Mouse (Mus musculus) hindbrain, embryonic 12.5 days (tissue): Measurements from ENCODE around the gene Gm14214. TPM values are rescaled to one million over a fixed set of nuclear protein-coding genes. Genes with fewer than 3 reads are reported as not detected.
A peak's percentile ranks its signal among the peaks of the same experiment; 100 is the strongest.

Source experiments
- ATAC-seq: fragments of 200-750 bp; cut with Nextera tagmentation; 2 replicates; pipeline ENCODE4 v1.8.0; 2017; ENCODE audit warnings: moderate TSS enrichment; ENCODE audit not compliant: low FRiP score
- H3K27ac ChIP-seq: fragments of 300-500 bp; sonication (generic); 2 replicates; pipeline ENCODE4 v1.5.1; 2016; ENCODE audit warnings: mild to moderate bottlenecking
- H3K27me3 ChIP-seq: fragments of 300-500 bp; sonication (generic); 2 replicates; pipeline ENCODE4 v1.6.1; 2016; ENCODE audit warnings: mild to moderate bottlenecking
- H3K36me3 ChIP-seq: fragments of 300-500 bp; sonication (generic); 2 replicates; pipeline ENCODE4 v1.6.1; 2016; ENCODE audit warnings: mild to moderate bottlenecking
- H3K4me1 ChIP-seq: fragments of 300-500 bp; sonication (generic); 2 replicates; pipeline ENCODE4 v1.6.1; 2016
- H3K4me2 ChIP-seq: fragments of 300-500 bp; sonication (generic); replicated peaks from 2 replicates; pipeline ENCODE4 v1.6.1; 2016; ENCODE audit warnings: mild to moderate bottlenecking
- H3K4me3 ChIP-seq: fragments of 300-500 bp; sonication (generic); 2 replicates; pipeline ENCODE4 v1.5.1; 2016; ENCODE audit warnings: mild to moderate bottlenecking
- H3K9ac ChIP-seq: fragments of 300-500 bp; sonication (generic); 2 replicates; pipeline ENCODE4 v1.6.1; 2016; ENCODE audit warnings: mild to moderate bottlenecking, moderate library complexity
- H3K9me3 ChIP-seq: fragments of 300-500 bp; sonication (generic); replicated peaks from 2 replicates; pipeline ENCODE4 v1.6.1; 2016; ENCODE audit warnings: mild to moderate bottlenecking
- WGBS: fragments of 180-500 bp; shearing (Covaris S2); methylation state at CpG from one replicate; pipeline ENCODE4 v1.1.7; 2016; 5-methylcytosine and 5-hydroxymethylcytosine counted together
- polyA plus RNA-seq: library from polyadenylated mRNA; unstranded; fragments of >200 nt; fragmentation: Nextera tagmentation; extraction: Ambion mirVana; gene quantifications from 2 replicates; pipeline ENCODE4 v1.2.1, GENCODE M21; 2016

The Gm14214 gene
- 0.36 TPM in 1 of 2 replicates, not detected in the other for polyA plus RNA-seq

DNA sequence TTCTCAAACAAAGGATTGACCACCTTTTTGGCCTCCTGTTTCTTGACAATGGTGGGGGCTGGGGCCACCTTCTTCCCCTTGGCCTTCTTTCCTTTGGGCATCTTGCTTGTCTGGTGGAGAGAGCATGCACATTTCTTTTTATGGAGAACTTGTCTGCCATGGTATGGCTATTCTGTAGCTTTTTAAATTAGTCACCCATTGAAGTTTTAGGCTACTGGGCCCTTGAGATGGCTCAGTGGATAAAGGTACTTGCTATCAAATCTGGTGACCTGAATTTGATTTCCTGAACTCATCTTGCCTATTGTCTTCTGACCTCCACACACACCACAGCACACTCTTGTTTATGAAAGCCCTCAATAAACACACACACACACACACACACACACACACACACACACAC is at the start of gene Gm14214:
Gene Gm14214 (minus strand): TSS at position 101 of the 400 bp plus-strand sequence.
- Histone ChIP-seq H3K4me2 (no peak within 1 kb of the TSS), H3K27me3 (no peaks in the 10 kb centered on the region), H3K9ac (no peak within 1 kb of the TSS), H3K27ac (no peak within 1 kb of the TSS), H3K4me1 (0 out of 2 replicates have a peak, but pooled peaks cover 2% of the 10 kb centered on the region), H3K9me3 (no peaks in the 10 kb centered on the region), H3K36me3 (no peaks in the 10 kb centered on the region), H3K4me3 (no peak within 1 kb of the TSS)
- ATAC-seq: no peak

GRCm38 (mm10) chr2:154818599-154818998 is 48.8 kb upstream of the Gm14214 start:
- Histone ChIP-seq H3K4me3 (no peak overlapping the region), H3K4me2 (no peak overlapping the region), H3K9me3 (no peaks in the 10 kb centered on the region), H3K4me1 (peaks cover 13% of the 10 kb centered on the region), H3K9ac (no peak overlapping the region), H3K36me3 (no peaks in the 10 kb centered on the region), H3K27ac (no peak overlapping the region), H3K27me3 (no peaks in the 10 kb centered on the region)
- ATAC-seq: no peak
- 71% methylated on average over 1 of the region's 1 CpGs for WGBS

GRCm38 (mm10) chr2:154817788-154818187 is 48.0 kb upstream of the Gm14214 start:
- Histone ChIP-seq H3K36me3 (no peaks in the 10 kb centered on the region), H3K9me3 (no peaks in the 10 kb centered on the region), H3K4me1 (peaks cover 13% of the 10 kb centered on the region), H3K27ac (peak overlapping the region; percentile 7; the same call in 1 of the 2 replicates), H3K4me3 (no peak overlapping the region), H3K4me2 (no peak overlapping the region), H3K9ac (no peak overlapping the region), H3K27me3 (no peaks in the 10 kb centered on the region)
- ATAC-seq: no peak
- WGBS: 65% methylated on average over 1 of the region's 1 CpGs

DNA sequence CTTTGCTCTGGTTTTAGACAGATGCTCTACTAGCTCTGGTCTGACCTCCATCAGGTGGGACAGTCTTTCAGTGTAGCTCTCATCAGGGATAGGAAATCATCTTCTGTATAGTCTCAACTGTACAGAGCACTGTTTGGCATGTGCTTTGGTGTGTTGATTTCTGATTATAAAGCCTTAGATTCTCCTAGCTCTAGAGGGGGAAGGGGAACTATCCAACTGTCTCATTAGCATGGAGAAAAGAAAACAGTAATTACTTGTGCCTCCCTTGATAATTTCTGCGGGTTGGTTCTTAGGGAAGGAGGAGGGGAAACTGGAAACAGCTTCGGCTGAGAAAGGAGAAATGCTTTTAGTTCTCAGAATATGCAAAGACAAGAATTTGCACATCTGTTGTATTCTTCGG is 47.3 kb upstream of the Gm14214 start:
- Histone ChIP-seq H3K9me3 (no peaks in the 10 kb centered on the region), H3K27ac (peak overlapping the region; percentile 14; the same call in 1 of the 2 replicates), H3K9ac (no peak overlapping the region), H3K27me3 (no peaks in the 10 kb centered on the region), H3K36me3 (no peaks in the 10 kb centered on the region), H3K4me2 (no peak overlapping the region), H3K4me1 (peaks cover 13% of the 10 kb centered on the region), H3K4me3 (no peak overlapping the region)
- ATAC-seq: no peak
- WGBS: 52% methylated on average over 3 of the region's 3 CpGs

DNA sequence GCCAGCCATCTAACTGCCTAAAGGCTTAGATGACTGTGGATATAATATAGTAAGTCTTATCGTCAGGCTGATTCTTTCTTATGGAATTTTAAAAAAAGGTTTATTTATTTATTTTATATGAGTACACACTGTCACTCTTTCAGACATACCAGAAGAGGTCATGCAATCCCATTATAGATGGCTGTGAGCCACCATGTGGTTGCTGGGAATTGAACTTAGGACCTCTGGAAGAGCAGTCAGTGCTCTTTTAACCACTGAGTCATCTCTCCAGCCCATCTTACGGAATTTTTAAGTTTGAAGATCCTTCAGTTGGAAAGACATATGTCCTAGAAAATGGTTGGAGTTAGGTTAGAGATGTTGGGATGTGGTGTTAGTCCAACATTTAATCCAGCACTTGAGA is 43.6 kb upstream of the Gm14214 start:
- 86% methylated on average over 2 of the region's 2 CpGs for WGBS
- H3K27me3 ChIP-seq: no peaks in the 10 kb centered on the region
- no peak overlapping the region for H3K9ac ChIP-seq
- H3K27ac ChIP-seq: no peak overlapping the region
- no peaks in the 10 kb centered on the region for H3K36me3 ChIP-seq
- no peak overlapping the region for H3K4me3 ChIP-seq
- peaks cover 13% of the 10 kb centered on the region for H3K4me1 ChIP-seq
- no peaks in the 10 kb centered on the region for H3K9me3 ChIP-seq
- H3K4me2 ChIP-seq: no peak overlapping the region
- ATAC-seq: no peak

- Histone ChIP-seq H3K4me3 (no peak overlapping the region), H3K27me3 (no peaks in the 10 kb centered on the region), H3K9me3 (no peaks in the 10 kb centered on the region), H3K36me3 (no peaks in the 10 kb centered on the region), H3K4me2 (no peak overlapping the region), H3K27ac (no peak overlapping the region), H3K4me1 (no peaks in the 10 kb centered on the region), H3K9ac (no peak overlapping the region)
- 62% methylated on average over 1 of the region's 1 CpGs for WGBS
- no peak for ATAC-seq
Measured at GRCm38 (mm10) chr2:154810821-154811220, 41.0 kb upstream of the Gm14214 start.

DNA sequence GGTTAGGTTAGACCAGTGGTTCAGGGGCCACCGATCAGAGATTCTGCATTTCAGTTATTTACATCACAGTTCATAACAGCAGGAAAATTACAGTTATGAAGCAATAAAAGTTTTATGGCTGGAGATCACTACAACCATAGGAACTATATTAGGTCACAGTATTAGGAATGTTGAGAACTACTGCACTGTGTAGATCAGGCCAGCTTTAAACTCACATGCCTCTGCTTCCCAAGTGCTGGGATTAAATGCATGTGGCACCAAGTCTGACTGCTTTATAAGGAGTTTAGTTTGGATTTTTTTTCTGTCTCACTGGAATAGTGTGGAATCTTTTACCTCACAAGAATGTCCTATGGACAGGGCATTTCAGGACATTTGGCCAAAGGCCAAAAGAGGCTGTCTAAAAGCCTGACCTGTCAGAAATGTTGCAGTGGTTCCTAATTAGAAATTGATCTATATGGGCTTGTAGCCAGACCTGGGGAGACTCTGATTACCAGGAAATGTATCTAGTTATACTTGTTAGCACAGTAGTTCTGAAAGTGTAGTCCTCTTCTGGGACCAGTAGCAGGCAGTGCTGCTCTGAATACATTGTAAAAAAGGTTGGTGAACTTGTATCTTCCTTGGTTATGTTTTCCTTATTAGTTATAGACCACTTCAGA is 39.4 kb upstream of the Gm14214 start:
- no peak for ATAC-seq
- Histone ChIP-seq H3K27ac (no peak overlapping the region), H3K4me2 (no peak overlapping the region), H3K4me3 (no peak overlapping the region), H3K4me1 (no peaks in the 10 kb centered on the region; the same call in 1 of the 2 replicates), H3K27me3 (no peaks in the 10 kb centered on the region), H3K9ac (no peak overlapping the region), H3K36me3 (no peaks in the 10 kb centered on the region), H3K9me3 (no peaks in the 10 kb centered on the region)
- WGBS: 92% methylated on average over 1 of the region's 1 CpGs

- H3K9me3 ChIP-seq: no peaks in the 10 kb centered on the region
- no peak overlapping the region for H3K27ac ChIP-seq
- no peaks in the 10 kb centered on the region for H3K36me3 ChIP-seq
- H3K27me3 ChIP-seq: no peaks in the 10 kb centered on the region
- ATAC-seq: no peak
- WGBS: 74% methylated on average over 1 of the region's 1 CpGs
- H3K4me1 ChIP-seq: no peaks in the 10 kb centered on the region; the same call in 1 of the 2 replicates
- no peak overlapping the region for H3K4me3 ChIP-seq
- no peak overlapping the region for H3K4me2 ChIP-seq
- no peak overlapping the region for H3K9ac ChIP-seq
Measured at GRCm38 (mm10) chr2:154807689-154808088, 37.9 kb upstream of the Gm14214 start.

DNA sequence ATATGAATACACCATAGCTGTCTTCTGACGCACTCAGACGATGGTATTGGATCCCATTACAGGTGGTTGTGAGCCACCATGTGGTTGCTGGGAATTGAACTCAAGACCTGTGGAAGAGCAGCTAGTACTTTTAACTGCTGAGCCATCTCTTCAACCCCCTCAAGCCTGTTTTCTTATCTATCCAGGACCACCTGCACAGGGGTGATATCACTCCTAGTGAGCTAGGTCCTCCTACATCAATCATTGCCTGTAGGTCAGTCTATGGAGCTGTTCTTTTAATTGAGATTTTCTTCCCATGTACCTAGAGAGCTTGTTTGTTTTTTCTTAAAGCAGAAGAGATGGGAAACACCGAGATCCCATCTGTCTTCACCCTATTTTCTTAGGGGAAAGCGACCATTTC is 34.0 kb upstream of the Gm14214 start:
- H3K27ac ChIP-seq: no peak overlapping the region
- H3K4me3 ChIP-seq: no peak overlapping the region
- no peak for ATAC-seq
- H3K9me3 ChIP-seq: no peaks in the 10 kb centered on the region
- WGBS: 63% methylated on average over 4 of the region's 4 CpGs
- no peaks in the 10 kb centered on the region for H3K27me3 ChIP-seq
- H3K4me1 ChIP-seq: no peaks in the 10 kb centered on the region; the same call in 1 of the 2 replicates
- no peaks in the 10 kb centered on the region for H3K36me3 ChIP-seq
- no peak overlapping the region for H3K4me2 ChIP-seq
- H3K9ac ChIP-seq: no peak overlapping the region

GRCm38 (mm10) chr2:154803372-154803771 is 33.5 kb upstream of the Gm14214 start:
- H3K4me2 ChIP-seq: no peak overlapping the region
- H3K9me3 ChIP-seq: no peaks in the 10 kb centered on the region
- no peak overlapping the region for H3K27ac ChIP-seq
- no peak overlapping the region for H3K9ac ChIP-seq
- ATAC-seq: no peak
- no peak overlapping the region for H3K4me3 ChIP-seq
- 79% methylated on average over 1 of the region's 1 CpGs for WGBS
- no peaks in the 10 kb centered on the region for H3K27me3 ChIP-seq
- H3K36me3 ChIP-seq: no peaks in the 10 kb centered on the region
- no peaks in the 10 kb centered on the region; the same call in 1 of the 2 replicates for H3K4me1 ChIP-seq

DNA sequence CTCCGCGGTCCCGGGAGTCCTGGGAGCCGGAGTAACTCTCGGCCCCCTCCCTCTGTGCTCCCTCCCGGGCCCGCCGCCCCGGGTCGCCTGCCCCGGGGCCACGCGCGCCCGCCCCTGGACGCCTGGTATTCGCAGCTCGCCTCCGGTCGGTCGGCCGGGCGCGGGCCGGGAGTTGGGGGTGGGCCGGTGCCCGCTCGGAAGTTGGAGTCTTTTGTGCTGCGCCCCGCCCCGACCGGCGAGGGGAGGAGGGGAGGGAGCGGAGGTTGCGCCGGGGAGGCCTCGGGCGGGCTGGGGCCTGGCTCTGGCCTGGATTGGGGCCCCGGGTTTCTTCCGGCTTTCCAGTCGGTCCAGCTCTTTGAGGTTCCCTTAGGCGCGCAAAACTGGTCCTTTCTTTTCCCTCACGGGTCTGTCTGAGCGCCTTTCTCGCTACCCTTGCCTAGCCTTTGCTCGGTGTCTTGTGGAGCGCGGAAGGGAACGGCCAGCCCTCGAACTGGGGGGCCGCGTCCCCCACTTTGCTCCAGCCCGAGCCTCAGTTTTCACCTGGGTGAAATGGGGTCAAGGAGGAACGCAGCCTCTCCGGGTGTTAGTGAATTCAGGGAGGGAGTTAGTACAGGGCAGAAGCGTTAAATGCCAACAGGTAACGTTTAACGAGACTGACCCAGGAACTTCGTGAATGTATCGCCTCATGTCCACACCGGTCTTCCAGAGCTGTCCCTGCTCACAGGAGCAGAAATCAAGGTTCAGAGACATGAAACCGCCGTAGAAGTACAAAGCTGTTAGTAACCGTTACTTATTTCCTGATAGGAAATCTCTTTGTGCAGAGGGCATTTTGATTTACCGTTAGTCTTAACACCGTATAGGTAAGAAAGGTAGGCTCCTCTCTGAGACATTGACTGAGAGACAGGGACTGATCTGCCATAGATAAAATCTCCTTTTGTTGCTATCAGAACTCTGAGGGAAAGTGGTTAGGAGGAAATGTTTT is 22.1 kb upstream of the Gm14214 start:
- ATAC-seq: peak; percentile 33
- no peaks in the 10 kb centered on the region for H3K36me3 ChIP-seq
- H3K27ac ChIP-seq: peak overlapping the region; percentile 95
- no peaks in the 10 kb centered on the region for H3K9me3 ChIP-seq
- 1% methylated on average over 60 of the region's 67 CpGs for WGBS
- H3K4me1 ChIP-seq: peaks cover 28% of the 10 kb centered on the region
- H3K27me3 ChIP-seq: no peaks in the 10 kb centered on the region
- peak overlapping the region; percentile 95 for H3K9ac ChIP-seq
- H3K4me2 ChIP-seq: peak overlapping the region; percentile 82
- peak overlapping the region; percentile 94 for H3K4me3 ChIP-seq

DNA sequence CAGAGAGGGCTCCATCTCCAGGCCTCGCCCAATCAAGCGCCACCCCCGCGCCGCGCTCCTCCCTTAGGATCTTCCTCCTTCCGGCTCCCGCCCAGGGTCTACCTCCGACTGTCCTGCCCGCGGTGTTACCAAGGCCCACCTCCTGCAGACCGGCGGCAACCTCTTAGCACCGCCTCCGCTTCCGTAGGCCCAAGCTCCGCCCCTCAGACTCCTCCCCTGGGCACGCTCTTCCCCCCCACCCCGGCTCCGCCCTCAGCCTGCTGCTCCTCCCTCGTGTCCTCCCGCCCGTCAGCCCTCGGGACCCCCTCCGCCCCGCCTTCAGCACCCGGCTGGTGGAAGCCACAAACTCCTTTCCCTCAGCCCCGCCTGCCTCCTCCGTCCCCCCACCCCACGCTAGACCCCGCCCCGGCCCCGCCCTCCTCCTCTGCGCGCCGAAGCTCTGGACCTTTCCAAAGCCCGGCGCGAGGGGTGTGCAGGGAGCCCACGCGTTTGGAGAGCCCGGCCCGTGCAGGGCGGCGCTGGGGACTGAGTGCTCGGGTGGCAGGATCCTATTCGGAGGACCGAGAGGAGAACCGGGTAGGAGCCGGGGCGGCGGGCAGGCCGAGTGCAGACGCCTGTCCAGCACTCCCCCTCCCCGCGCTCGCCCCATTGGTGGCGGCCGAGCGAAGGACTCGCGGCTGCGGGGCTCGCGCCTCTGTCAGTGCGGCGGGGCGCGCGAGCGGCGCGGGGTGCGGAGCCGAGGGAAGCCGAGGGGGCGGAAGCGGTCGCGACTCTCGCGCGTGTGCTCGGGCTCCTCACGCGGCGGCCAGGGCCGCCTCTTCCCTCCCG is 21.0 kb upstream of the Gm14214 start, which contains the start of the genes Raly and a:
Gene Raly (plus strand): TSS at position 441 of the 828 bp plus-strand sequence.
Gene a (plus strand): TSS at position 747 of the 828 bp plus-strand sequence.
- Histone ChIP-seq H3K4me2 (peak within 1 kb of the TSS; percentile 82), H3K27ac (peak within 1 kb of the TSS; percentile 95), H3K4me3 (peak within 1 kb of the TSS; percentile 94), H3K36me3 (no peaks in the 10 kb centered on the region), H3K9ac (peak within 1 kb of the TSS; percentile 95), H3K27me3 (no peaks in the 10 kb centered on the region), H3K4me1 (peaks cover 33% of the 10 kb centered on the region), H3K9me3 (no peaks in the 10 kb centered on the region)
- ATAC-seq: peak; percentile 97
- under 1% methylated on average over 79 of the region's 89 CpGs for WGBS
